Mouse (Mus musculus) spleen, adult 18-20 months (tissue): ENCODE results near the gene Exoc3l2.
"Not testable (repeated sequence)": the region's sequence is repeated elsewhere in the genome, so short reads cannot be mapped to it uniquely, and the experiment has no call there.

Source experiments
- DNase-seq, 2 experiments: peaks; one replicate each; pipeline ENCODE4 v3.0.0; 2022; ENCODE audit warnings: mixed read lengths in 2 of 2

Gene Exoc3l2

GRCm38 (mm10) chr7:19494751-19495474 is 31.8 kb downstream of the Exoc3l2 start:
- no peak for DNase-seq

GRCm38 (mm10) chr7:19495521-19496213 is 32.5 kb downstream of the Exoc3l2 start:
- DNase-seq = no peak

GRCm38 (mm10) chr7:19496214-19496555 is 33.1 kb downstream of the Exoc3l2 start:
- DNase-seq = no peak

- DNase-seq = no peak
Measured at GRCm38 (mm10) chr7:19498326-19498725, 35.2 kb downstream of the Exoc3l2 start.

- no peak for DNase-seq
Measured at GRCm38 (mm10) chr7:19500420-19501363, 37.6 kb downstream of the Exoc3l2 start.

- DNase-seq = no peak
Measured at GRCm38 (mm10) chr7:19501658-19502057, 38.5 kb downstream of the Exoc3l2 start.

GRCm38 (mm10) chr7:19503481-19504068 is 40.4 kb downstream of the Exoc3l2 start:
- DNase-seq = no peak

- DNase-seq = no peak
Measured at GRCm38 (mm10) chr7:19506326-19506725, 43.2 kb downstream of the Exoc3l2 start.

- peak; percentile 38 to 50 for DNase-seq
Measured at GRCm38 (mm10) chr7:19506969-19507611, 44.0 kb downstream of the Exoc3l2 start.

- no peak for DNase-seq
Measured at GRCm38 (mm10) chr7:19507612-19507981, 44.5 kb downstream of the Exoc3l2 start.

GRCm38 (mm10) chr7:19508150-19508923 is 45.2 kb downstream of the Exoc3l2 start, which contains the start of the genes Bloc1s3 and Trappc6a:
Gene Bloc1s3, minus strand, starts transcription at chr7:19508367.
Gene Trappc6a, plus strand, starts transcription at chr7:19508395.
- peak; percentile 82 to 89 for DNase-seq

GRCm38 (mm10) chr7:19508924-19509568 is 45.9 kb downstream of the Exoc3l2 start:
- DNase-seq = no peak

GRCm38 (mm10) chr7:19509786-19510185 is 46.7 kb downstream of the Exoc3l2 start:
- no peak for DNase-seq

GRCm38 (mm10) chr7:19511934-19512333 is 48.8 kb downstream of the Exoc3l2 start:
- DNase-seq = not testable (repeated sequence)

- no peak for DNase-seq
Measured at GRCm38 (mm10) chr7:19512353-19512752, 49.2 kb downstream of the Exoc3l2 start.

- no peak for DNase-seq
Measured at GRCm38 (mm10) chr7:19517652-19518365, 54.7 kb downstream of the Exoc3l2 start, which contains the start of gene Nkpd1. Gene Nkpd1, plus strand, starts transcription at chr7:19517838.

GRCm38 (mm10) chr7:19520032-19520431 is 56.9 kb downstream of the Exoc3l2 start:
- no peak for DNase-seq

GRCm38 (mm10) chr7:19523017-19523756 is 60.1 kb downstream of the Exoc3l2 start:
- DNase-seq = no peak

- DNase-seq = peak in 1 of 2 experiments; percentile 52
Measured at GRCm38 (mm10) chr7:19523757-19524419, 60.8 kb downstream of the Exoc3l2 start.
